Mouse (Mus musculus) hindbrain, postnatal 0 days (tissue): ENCODE data around the gene Mfsd4a. TPM values are rescaled to one million over a fixed set of nuclear protein-coding genes. Genes with fewer than 3 reads are reported as not detected.

Source experiments
- ATAC-seq: fragments of 200-750 bp; cut with Nextera tagmentation; 2 replicates; pipeline ENCODE4 v1.8.0; 2017; ENCODE audit warnings: mild to moderate bottlenecking, moderate TSS enrichment, moderate library complexity
- DNase-seq: peaks from one replicate; pipeline ENCODE4 v3.0.0-alpha.2; 2015; ENCODE audit warnings: low spot score
- H3K27ac ChIP-seq: fragments of 300-500 bp; sonication (generic); 2 replicates; pipeline ENCODE4 v1.5.1; 2014; ENCODE audit warnings: mild to moderate bottlenecking
- H3K27me3 ChIP-seq: fragments of 300-500 bp; sonication (generic); 2 replicates; pipeline ENCODE4 v1.6.1; 2014; ENCODE audit warnings: low read length, mixed read lengths; ENCODE audit not compliant: insufficient read depth
- H3K36me3 ChIP-seq: fragments of 300-500 bp; sonication (generic); 2 replicates; pipeline ENCODE4 v1.6.1; 2014; ENCODE audit warnings: low read length, mixed read lengths; ENCODE audit not compliant: insufficient read depth
- H3K4me1 ChIP-seq: fragments of 300-500 bp; sonication (generic); 2 replicates; pipeline ENCODE4 v1.6.1; 2014; ENCODE audit warnings: antibody characterized with exemption, low read length, mixed read lengths; ENCODE audit not compliant: insufficient read depth
- H3K4me2 ChIP-seq: fragments of 300-500 bp; sonication (generic); 2 replicates; pipeline ENCODE4 v1.6.1; 2014; ENCODE audit warnings: low read depth, mild to moderate bottlenecking, low read length, moderate library complexity, mixed read lengths
- H3K4me3 ChIP-seq: fragments of 300-500 bp; sonication (generic); 2 replicates; pipeline ENCODE4 v1.5.1; 2014; ENCODE audit warnings: low read length
- H3K9ac ChIP-seq: fragments of 300-500 bp; sonication (generic); replicated peaks from 2 replicates; pipeline ENCODE4 v1.6.1; 2014; ENCODE audit warnings: mild to moderate bottlenecking, low read length, moderate library complexity, mixed read lengths
- H3K9me3 ChIP-seq: fragments of 300-500 bp; sonication (generic); 2 replicates; pipeline ENCODE4 v1.6.1; 2016; ENCODE audit warnings: low read length, mixed read lengths
- CTCF ChIP-seq: IDR thresholded peaks from 2 replicates; pipeline ENCODE4 v1.5.1; 2016; ENCODE audit warnings: antibody characterized with exemption, control low read depth, low read depth
- WGBS: fragments of 180-500 bp; shearing (Covaris S2); extraction: QIAGEN DNeasy Blood & Tissue Kit; methylation state at CpG from one replicate; pipeline ENCODE4 v1.1.7; 2014; 5-methylcytosine and 5-hydroxymethylcytosine counted together
- polyA plus RNA-seq: library from polyadenylated mRNA; unstranded; fragments of >200 nt; fragmentation: Nextera tagmentation; extraction: Ambion mirVana; gene quantifications from 2 replicates; pipeline ENCODE4 v1.2.1, GENCODE M21; 2015
- total RNA-seq: library from RNA; depleted of rRNA; stranded (reverse); fragments of >200 nt; gene quantifications from 2 replicates; pipeline ENCODE4 v1.2.3, GENCODE M21; 2014

The Mfsd4a gene
- total and polyA plus RNA-seq, 2 experiments from 2014 or later: 8.4 to 10.2 TPM

- Histone ChIP-seq H3K9ac (no peak overlapping the region), H3K27ac (no peak overlapping the region), H3K4me3 (no peak overlapping the region), H3K4me2 (no peak overlapping the region), H3K4me1 (0 out of 2 replicates have a peak, but pooled peaks cover 5% of the 10 kb centered on the region), H3K9me3 (no peaks in the 10 kb centered on the region), H3K36me3 (no peaks in the 10 kb centered on the region), H3K27me3 (no peaks in the 10 kb centered on the region)
- no peak for TF ChIP-seq CTCF
- DNase-seq (no peak), ATAC-seq (no peak)
- WGBS: 85% methylated on average over 8 of the region's 8 CpGs
These were observed 1.6 kb upstream of the Mfsd4a start for GRCm38 (mm10) chr1:132069436-132069835.

GRCm38 (mm10) chr1:132065475-132066172, 2.2 kb downstream of the Mfsd4a start:
- no peak for TF ChIP-seq CTCF
- Histone ChIP-seq H3K27me3 (no peaks in the 10 kb centered on the region), H3K9ac (no peak overlapping the region), H3K36me3 (no peaks in the 10 kb centered on the region), H3K4me3 (no peak overlapping the region), H3K27ac (no peak overlapping the region), H3K4me1 (0 out of 2 replicates have a peak, but pooled peaks cover 5% of the 10 kb centered on the region), H3K4me2 (no peak overlapping the region), H3K9me3 (no peaks in the 10 kb centered on the region)
- DNase-seq (no peak), ATAC-seq (no peak)
- 75% methylated on average over 8 of the region's 8 CpGs for WGBS

- Histone ChIP-seq H3K4me2 (no peak overlapping the region), H3K4me1 (0 out of 2 replicates have a peak, but pooled peaks cover 5% of the 10 kb centered on the region), H3K4me3 (no peak overlapping the region), H3K27ac (no peak overlapping the region), H3K9ac (no peak overlapping the region), H3K9me3 (no peaks in the 10 kb centered on the region), H3K36me3 (no peaks in the 10 kb centered on the region), H3K27me3 (no peaks in the 10 kb centered on the region)
- peak; percentile 27 for DNase-seq
- ATAC-seq: no peak
- 46% methylated on average over 1 of the region's 1 CpGs for WGBS
- TF ChIP-seq CTCF: no peak
These were observed 2.9 kb downstream of the Mfsd4a start for GRCm38 (mm10) chr1:132065001-132065400.

GRCm38 (mm10) chr1:132063096-132063495, 4.8 kb downstream of the Mfsd4a start:
- TF ChIP-seq CTCF: no peak
- Histone ChIP-seq H3K9me3 (no peaks in the 10 kb centered on the region), H3K27me3 (no peaks in the 10 kb centered on the region), H3K4me3 (no peak overlapping the region), H3K9ac (no peak overlapping the region), H3K4me1 (0 out of 2 replicates have a peak, but pooled peaks cover 5% of the 10 kb centered on the region), H3K4me2 (no peak overlapping the region), H3K36me3 (no peaks in the 10 kb centered on the region), H3K27ac (no peak overlapping the region)
- DNase-seq (no peak), ATAC-seq (no peak)
- 84% methylated on average over 4 of the region's 4 CpGs for WGBS

GRCm38 (mm10) chr1:132061750-132062541, 5.9 kb downstream of the Mfsd4a start:
- Histone ChIP-seq H3K4me2 (no peak overlapping the region), H3K9ac (no peak overlapping the region), H3K9me3 (no peaks in the 10 kb centered on the region), H3K4me3 (no peak overlapping the region), H3K27me3 (no peaks in the 10 kb centered on the region), H3K27ac (no peak overlapping the region), H3K4me1 (no peaks in the 10 kb centered on the region), H3K36me3 (no peaks in the 10 kb centered on the region)
- no peak for TF ChIP-seq CTCF
- 70% methylated on average over 6 of the region's 6 CpGs for WGBS
- no peak for ATAC-seq
- no peak for DNase-seq

- H3K27ac ChIP-seq: no peak overlapping the region
- no peak for ATAC-seq
- TF ChIP-seq CTCF: no peak
These were observed 7.7 kb downstream of the Mfsd4a start for GRCm38 (mm10) chr1:132060036-132060769.

More at GRCm38 (mm10) chr1:132060036-132060769, 7.7 kb downstream of the Mfsd4a start:
- no peaks in the 10 kb centered on the region for H3K4me1 ChIP-seq
- no peaks in the 10 kb centered on the region for H3K9me3 ChIP-seq
- H3K27me3 ChIP-seq: no peaks in the 10 kb centered on the region
- H3K9ac ChIP-seq: no peak overlapping the region
- no peaks in the 10 kb centered on the region for H3K36me3 ChIP-seq
- H3K4me2 ChIP-seq: no peak overlapping the region
- no peak overlapping the region for H3K4me3 ChIP-seq
- no peak for DNase-seq
- 72% methylated on average over 7 of the region's 7 CpGs for WGBS
